ENCODE assay signal across 9 mouse cellular contexts in the genomic region with DNA sequence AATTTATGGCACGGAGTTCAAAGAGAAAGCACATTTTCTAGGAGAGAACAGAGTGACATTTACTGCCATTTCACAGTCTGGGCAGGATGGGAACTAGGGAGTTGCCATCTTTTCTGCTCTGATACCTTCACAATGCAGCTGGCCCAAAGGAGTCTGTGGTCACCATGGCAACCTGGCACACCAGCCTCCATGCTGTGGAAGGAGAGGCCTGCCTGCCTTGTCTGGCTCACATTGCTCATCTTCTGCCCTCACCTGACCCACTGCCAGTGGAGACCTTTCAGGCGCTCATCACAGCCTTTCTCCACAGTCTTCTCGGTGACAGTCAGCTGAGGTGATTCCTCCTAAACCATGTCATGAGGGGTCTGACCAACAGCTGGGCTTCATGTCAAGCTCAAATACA.
DNase-seq lines count a peak whose midpoint lies in the region; ATAC-seq and TF ChIP-seq lines count a peak whose summit lies in the region.
"Had no signal": no experiment of that assay in that cellular context is flagged by ENCODE, and none has a peak within 500 bp of the region (broad histone marks: within the 10 kb centered on the region; RNA-seq: fewer than 3 reads in every experiment).

No protein-coding gene starts in this region.

- H3K36me3 ChIP-seq in intestine, embryonic 14.5 days (ENCODE audit: control insufficient read depth, insufficient read depth, low read length), result no peaks in the 10 kb centered on the region
- no peaks in the 10 kb centered on the region for H3K36me3 ChIP-seq in intestine, postnatal 0 days (ENCODE audit: control insufficient read depth, insufficient read depth)
- no peaks in the 10 kb centered on the region for H3K36me3 ChIP-seq in hindbrain, embryonic 14.5 days (replicated peaks; ENCODE audit: control insufficient read depth, insufficient read depth)
- no peaks in the 10 kb centered on the region for H3K36me3 ChIP-seq in midbrain, embryonic 13.5 days
- H3K36me3 ChIP-seq in intestine, embryonic 15.5 days, result no peaks in the 10 kb centered on the region
- H3K36me3 ChIP-seq: embryonic facial prominence, embryonic 15.5 days had no signal

- no peak for TF ChIP-seq CTCF in intestine, postnatal 0 days (IDR thresholded peaks at IDR 0.05; ENCODE audit: low read depth)

- no peak overlapping the region for H3K27ac ChIP-seq in intestine, embryonic 14.5 days (ENCODE audit: low read depth)
- H3K27ac ChIP-seq in intestine, postnatal 0 days (ENCODE audit: low read depth, low read length), result no peak overlapping the region
- H3K27ac ChIP-seq in hindbrain, embryonic 14.5 days, result peak overlapping the region; percentile 93
- peak overlapping the region; percentile 86 for H3K27ac ChIP-seq in midbrain, embryonic 13.5 days
- no peak overlapping the region for H3K27ac ChIP-seq in intestine, embryonic 15.5 days
- H3K27ac ChIP-seq: embryonic facial prominence, embryonic 15.5 days had no signal

- no peak overlapping the region for H3K4me3 ChIP-seq in intestine, embryonic 14.5 days (ENCODE audit: low read depth, low read length)
- no peak overlapping the region for H3K4me3 ChIP-seq in intestine, postnatal 0 days (ENCODE audit: low read depth, low read length)
- no peak overlapping the region for H3K4me3 ChIP-seq in hindbrain, embryonic 14.5 days (replicated peaks; ENCODE audit: low read length)
- H3K4me3 ChIP-seq in midbrain, embryonic 13.5 days (replicated peaks), result no peak overlapping the region
- H3K4me3 ChIP-seq in intestine, embryonic 15.5 days (replicated peaks), result no peak overlapping the region
- H3K4me3 ChIP-seq: embryonic facial prominence, embryonic 15.5 days had no signal

- H3K4me1 ChIP-seq in intestine, embryonic 14.5 days (replicated peaks; ENCODE audit: control insufficient read depth, insufficient read depth, low read length), result no peaks in the 10 kb centered on the region
- no peaks in the 10 kb centered on the region for H3K4me1 ChIP-seq in intestine, postnatal 0 days (replicated peaks; ENCODE audit: control insufficient read depth, insufficient read depth, low read length)
- peaks cover 45% of the 10 kb centered on the region for H3K4me1 ChIP-seq in hindbrain, embryonic 14.5 days (replicated peaks; ENCODE audit: control insufficient read depth, insufficient read depth, low read length)
- peaks cover 61% of the 10 kb centered on the region for H3K4me1 ChIP-seq in midbrain, embryonic 13.5 days (replicated peaks)
- H3K4me1 ChIP-seq in intestine, embryonic 15.5 days (replicated peaks), result no peaks in the 10 kb centered on the region
- H3K4me1 ChIP-seq: embryonic facial prominence, embryonic 15.5 days had no signal

- H3K4me2 ChIP-seq in intestine, embryonic 14.5 days (ENCODE audit: low read length), result no peak overlapping the region
- H3K4me2 ChIP-seq in intestine, postnatal 0 days (replicated peaks; ENCODE audit: low read depth), result no peak overlapping the region
- no peak overlapping the region for H3K4me2 ChIP-seq in hindbrain, embryonic 14.5 days (replicated peaks)
- H3K4me2 ChIP-seq in midbrain, embryonic 13.5 days (replicated peaks), result no peak overlapping the region
- H3K4me2 ChIP-seq in intestine, embryonic 15.5 days (replicated peaks), result no peak overlapping the region
- H3K4me2 ChIP-seq: embryonic facial prominence, embryonic 15.5 days had no signal

- peak; percentile 41 for DNase-seq in intestine, embryonic 14.5 days (ENCODE audit: low spot score)
- peak; percentile 25 to 82 for DNase-seq in cerebellum, postnatal 4 days (ENCODE audit: low spot score in 2 of 2)
- peak; percentile 76 for DNase-seq in hindbrain, embryonic 14.5 days (ENCODE audit: low spot score)
- peak; percentile 72 for DNase-seq in right cerebral cortex, postnatal 4 days
- DNase-seq in heart, adult 18-20 months, result no peak

- WGBS in intestine, embryonic 14.5 days, result 74% methylated on average over 3 of the region's 3 CpGs
- WGBS in intestine, postnatal 0 days, result 78% methylated on average over 3 of the region's 3 CpGs
- 21% methylated on average over 3 of the region's 3 CpGs for WGBS in hindbrain, embryonic 14.5 days
- WGBS in midbrain, embryonic 13.5 days, result 21% methylated on average over 3 of the region's 3 CpGs
- WGBS in intestine, embryonic 15.5 days, result 78% methylated on average over 3 of the region's 3 CpGs

- ATAC-seq in intestine, embryonic 14.5 days (replicated peaks; ENCODE audit: low FRiP score, low TSS enrichment, low read depth), result no peak
- no peak for ATAC-seq in intestine, postnatal 0 days
- peak; percentile 85 for ATAC-seq in hindbrain, embryonic 14.5 days (ENCODE audit: low FRiP score)
- peak; percentile 86 for ATAC-seq in midbrain, embryonic 13.5 days
- ATAC-seq in intestine, embryonic 15.5 days, result no peak

- H3K27me3 ChIP-seq in intestine, embryonic 14.5 days (replicated peaks; ENCODE audit: control insufficient read depth, insufficient read depth, low read length), result no peaks in the 10 kb centered on the region
- H3K27me3 ChIP-seq in intestine, postnatal 0 days (replicated peaks; ENCODE audit: control insufficient read depth, insufficient read depth, low read length), result no peaks in the 10 kb centered on the region
- no peaks in the 10 kb centered on the region for H3K27me3 ChIP-seq in hindbrain, embryonic 14.5 days (ENCODE audit: control insufficient read depth, insufficient read depth, low read length)
- H3K27me3 ChIP-seq in midbrain, embryonic 13.5 days, result no peaks in the 10 kb centered on the region
- no peaks in the 10 kb centered on the region for H3K27me3 ChIP-seq in intestine, embryonic 15.5 days (replicated peaks)
- H3K27me3 ChIP-seq: embryonic facial prominence, embryonic 15.5 days had no signal

- H3K9me3 ChIP-seq in intestine, embryonic 14.5 days (ENCODE audit: control insufficient read depth, low read length), result no peaks in the 10 kb centered on the region
- no peaks in the 10 kb centered on the region for H3K9me3 ChIP-seq in intestine, postnatal 0 days (ENCODE audit: control insufficient read depth)
- H3K9me3 ChIP-seq in hindbrain, embryonic 14.5 days (ENCODE audit: control insufficient read depth, low read length), result no peaks in the 10 kb centered on the region
- H3K9me3 ChIP-seq in midbrain, embryonic 13.5 days, result no peaks in the 10 kb centered on the region
- H3K9me3 ChIP-seq in intestine, embryonic 15.5 days, result no peaks in the 10 kb centered on the region
- H3K9me3 ChIP-seq: embryonic facial prominence, embryonic 15.5 days had no signal

- no peak overlapping the region for H3K9ac ChIP-seq in intestine, embryonic 14.5 days (ENCODE audit: low read length)
- no peak overlapping the region for H3K9ac ChIP-seq in intestine, postnatal 0 days (ENCODE audit: low read depth, low read length)
- no peak overlapping the region for H3K9ac ChIP-seq in hindbrain, embryonic 14.5 days
- H3K9ac ChIP-seq in midbrain, embryonic 13.5 days (replicated peaks), result 0 out of 2 replicates have a peak overlapping the region, but pooled peaks have one; percentile 11
- H3K9ac ChIP-seq in intestine, embryonic 15.5 days, result no peak overlapping the region
- H3K9ac ChIP-seq: embryonic facial prominence, embryonic 15.5 days had no signal

Comparison
In these comparisons a context has a peak if more than half of its experiments do, and no peak if none do; other contexts are left out.
1. ATAC-seq: peak in hindbrain, embryonic 14.5 days (single experiment) and midbrain, embryonic 13.5 days (single experiment); none in intestine, embryonic 14.5 days (single experiment), intestine, postnatal 0 days (single experiment) and intestine, embryonic 15.5 days (single experiment).
2. DNase-seq: peak in intestine, embryonic 14.5 days (single experiment), cerebellum, postnatal 4 days (2 of 2), hindbrain, embryonic 14.5 days (single experiment) and right cerebral cortex, postnatal 4 days (single experiment); none in heart, adult 18-20 months (0 of 2).
3. H3K27ac ChIP-seq: peak in hindbrain, embryonic 14.5 days (single experiment) and midbrain, embryonic 13.5 days (single experiment); none in intestine, embryonic 14.5 days (single experiment), intestine, postnatal 0 days (single experiment) and intestine, embryonic 15.5 days (single experiment).